In genomic region chr2:120097868-120098267, GRCm38 (mm10) we compare ENCODE assay signal across 14 mouse cellular contexts. TPM values are rescaled to one million over a fixed set of nuclear protein-coding genes. Genes with fewer than 3 reads are reported as not detected.
DNase-seq lines count a peak whose midpoint lies in the region; ATAC-seq and TF ChIP-seq lines count a peak whose summit lies in the region.
"Had no signal": no experiment of that assay in that cellular context is flagged by ENCODE, and none has a peak within 500 bp of the region (broad histone marks: within the 10 kb centered on the region; RNA-seq: fewer than 3 reads in every experiment).

No protein-coding gene starts in this region.

- no peak for TF ChIP-seq EP300 in heart, postnatal 0 days (IDR thresholded peaks at IDR 0.05; ENCODE audit: low read depth)

- H3K4me3 ChIP-seq in intestine, embryonic 14.5 days (ENCODE audit: low read depth, low read length), result no peak overlapping the region
- no peak overlapping the region for H3K4me3 ChIP-seq in intestine, postnatal 0 days (ENCODE audit: low read depth, low read length)
- no peak overlapping the region for H3K4me3 ChIP-seq in heart, postnatal 0 days (ENCODE audit: low read depth, low read length)
- no peak overlapping the region for H3K4me3 ChIP-seq in stomach, embryonic 15.5 days (replicated peaks)
- H3K4me3 ChIP-seq: forebrain, embryonic 15.5 days; midbrain, embryonic 13.5 days had no signal

- no peaks in the 10 kb centered on the region for H3K9me3 ChIP-seq in intestine, embryonic 14.5 days (ENCODE audit: control insufficient read depth, low read length)
- no peaks in the 10 kb centered on the region for H3K9me3 ChIP-seq in intestine, postnatal 0 days (ENCODE audit: control insufficient read depth)
- H3K9me3 ChIP-seq in heart, postnatal 0 days (replicated peaks; ENCODE audit: control insufficient read depth, low read length), result no peaks in the 10 kb centered on the region
- no peaks in the 10 kb centered on the region for H3K9me3 ChIP-seq in stomach, embryonic 15.5 days
- H3K9me3 ChIP-seq: forebrain, embryonic 15.5 days; midbrain, embryonic 13.5 days had no signal

- H3K9ac ChIP-seq in intestine, embryonic 14.5 days (ENCODE audit: low read length), result no peak overlapping the region
- H3K9ac ChIP-seq in intestine, postnatal 0 days (ENCODE audit: low read depth, low read length), result no peak overlapping the region
- H3K9ac ChIP-seq in heart, postnatal 0 days (replicated peaks; ENCODE audit: low read depth, low read length), result no peak overlapping the region
- no peak overlapping the region for H3K9ac ChIP-seq in stomach, embryonic 15.5 days
- H3K9ac ChIP-seq: forebrain, embryonic 15.5 days; midbrain, embryonic 13.5 days had no signal

- H3K4me2 ChIP-seq in intestine, embryonic 14.5 days (ENCODE audit: low read length), result no peak overlapping the region
- no peak overlapping the region for H3K4me2 ChIP-seq in intestine, postnatal 0 days (replicated peaks; ENCODE audit: low read depth)
- no peak overlapping the region for H3K4me2 ChIP-seq in heart, postnatal 0 days (ENCODE audit: low read depth, low read length)
- no peak overlapping the region for H3K4me2 ChIP-seq in stomach, embryonic 15.5 days
- H3K4me2 ChIP-seq: forebrain, embryonic 15.5 days; midbrain, embryonic 13.5 days had no signal

- DNase-seq in intestine, embryonic 14.5 days (ENCODE audit: low spot score), result no peak
- DNase-seq in spleen, adult 18-20 months, result peak; percentile 49 to 54
- no peak for DNase-seq in spleen, adult 12 weeks (ENCODE audit: low spot score)
- peak; percentile 53 for DNase-seq in heart, postnatal 0 days (ENCODE audit: low spot score)
- DNase-seq in adrenal gland, postnatal 14 days, result no peak
- DNase-seq: adrenal gland, postnatal 36 days; cerebellum, adult 8-10 months had no signal

- TF ChIP-seq CTCF in intestine, postnatal 0 days (IDR thresholded peaks at IDR 0.05; ENCODE audit: low read depth), result no peak
- no peak for TF ChIP-seq CTCF in heart, postnatal 0 days (IDR thresholded peaks at IDR 0.05; ENCODE audit: low read depth)

- WGBS in intestine, embryonic 14.5 days, result 58% methylated on average over 8 of the region's 8 CpGs
- whole genome bisulfite sequencing in intestine, postnatal 0 days, result 49% methylated on average over 8 of the region's 8 CpGs
- WGBS in heart, postnatal 0 days, result 35% methylated on average over 8 of the region's 8 CpGs
- WGBS in stomach, embryonic 15.5 days, result 60% methylated on average over 8 of the region's 8 CpGs

- ATAC-seq in intestine, embryonic 14.5 days (replicated peaks; ENCODE audit: low FRiP score, low TSS enrichment, low read depth), result no peak
- ATAC-seq in intestine, postnatal 0 days, result no peak
- ATAC-seq in heart, postnatal 0 days (ENCODE audit: insufficient read depth, low read depth), result 0 out of 2 replicates have a peak, but pooled peaks have one; percentile 25
- 0 out of 2 replicates have a peak, but pooled peaks have one; percentile 45 for ATAC-seq in stomach, embryonic 15.5 days (ENCODE audit: insufficient read depth, low FRiP score, low read depth)
- no peak for ATAC-seq in inflammation-experienced regulatory T-cells, adult 6 months
- ATAC-seq: CD4-positive, CD25-positive, alpha-beta regulatory T cell, adult 4 months; forebrain, embryonic 15.5 days; midbrain, embryonic 13.5 days; Patski had no signal

- H3K27me3 ChIP-seq in intestine, embryonic 14.5 days (replicated peaks; ENCODE audit: control insufficient read depth, insufficient read depth, low read length), result no peaks in the 10 kb centered on the region
- no peaks in the 10 kb centered on the region for H3K27me3 ChIP-seq in intestine, postnatal 0 days (replicated peaks; ENCODE audit: control insufficient read depth, insufficient read depth, low read length)
- H3K27me3 ChIP-seq in heart, postnatal 0 days (ENCODE audit: control insufficient read depth, insufficient read depth, low read length), result no peaks in the 10 kb centered on the region
- H3K27me3 ChIP-seq in stomach, embryonic 15.5 days (replicated peaks), result no peaks in the 10 kb centered on the region
- H3K27me3 ChIP-seq: forebrain, embryonic 15.5 days; midbrain, embryonic 13.5 days; Patski had no signal

- H3K27ac ChIP-seq in intestine, embryonic 14.5 days (ENCODE audit: low read depth), result peak overlapping the region; percentile 69
- no peak overlapping the region for H3K27ac ChIP-seq in intestine, postnatal 0 days (ENCODE audit: low read depth, low read length)
- H3K27ac ChIP-seq in heart, postnatal 0 days (ENCODE audit: low read depth), result peak overlapping the region; percentile 94
- no peak overlapping the region; the same call in 1 of the 2 replicates for H3K27ac ChIP-seq in stomach, embryonic 15.5 days
- H3K27ac ChIP-seq: forebrain, embryonic 15.5 days; midbrain, embryonic 13.5 days had no signal

- H3K4me1 ChIP-seq in intestine, embryonic 14.5 days (replicated peaks; ENCODE audit: control insufficient read depth, insufficient read depth, low read length), result peaks cover 22% of the 10 kb centered on the region
- H3K4me1 ChIP-seq in intestine, postnatal 0 days (replicated peaks; ENCODE audit: control insufficient read depth, insufficient read depth, low read length), result no peaks in the 10 kb centered on the region
- H3K4me1 ChIP-seq in heart, postnatal 0 days (ENCODE audit: control insufficient read depth, insufficient read depth), result peaks cover 44% of the 10 kb centered on the region
- H3K4me1 ChIP-seq in stomach, embryonic 15.5 days, result peaks cover 15% of the 10 kb centered on the region
- H3K4me1 ChIP-seq: forebrain, embryonic 15.5 days; midbrain, embryonic 13.5 days had no signal

- H3K36me3 ChIP-seq in intestine, embryonic 14.5 days (ENCODE audit: control insufficient read depth, insufficient read depth, low read length), result 0 out of 2 replicates have a peak, but pooled peaks cover 5% of the 10 kb centered on the region
- H3K36me3 ChIP-seq in intestine, postnatal 0 days (ENCODE audit: control insufficient read depth, insufficient read depth), result peaks cover 36% of the 10 kb centered on the region
- peaks cover 57% of the 10 kb centered on the region for H3K36me3 ChIP-seq in heart, postnatal 0 days (replicated peaks; ENCODE audit: control insufficient read depth, insufficient read depth, low read length)
- no peaks in the 10 kb centered on the region for H3K36me3 ChIP-seq in stomach, embryonic 15.5 days
- H3K36me3 ChIP-seq: forebrain, embryonic 15.5 days; midbrain, embryonic 13.5 days had no signal

RNA-seq across cellular contexts. Expression of gene Ehd4, which starts 56.5 kb away (rescaled TPM):
- 35.4 and 36.5 TPM in 2 replicates for polyA plus RNA-seq in intestine, embryonic 14.5 days (2014; fragmentation: Nextera tagmentation; extraction: Ambion mirVana)
- polyA plus RNA-seq in intestine, postnatal 0 days (2015; fragmentation: Nextera tagmentation; extraction: Ambion mirVana), result 70.0 and 74.9 TPM in 2 replicates
- total RNA-seq in heart, postnatal 0 days (2014; rRNA removed; ENCODE audit: low replicate concordance), result 231 and 250 TPM in 2 replicates
- polyA plus RNA-seq in heart, postnatal 0 days (2015; fragmentation: Nextera tagmentation; extraction: Ambion mirVana), result 438 and 547 TPM in 2 replicates
- polyA plus RNA-seq in stomach, embryonic 15.5 days (2015; fragmentation: Nextera tagmentation; extraction: Ambion mirVana), result 43.4 and 56.0 TPM in 2 replicates
- total RNA-seq in adrenal gland, postnatal 14 days (2021), result 34.2 and 48.1 TPM in 2 replicates
- 10 to 100 TPM in 1 of 3 experiments, 1 to 10 TPM in 2; 2.9 to 16.2 (median 3.9) TPM for polyA plus RNA-seq in inflammation-experienced regulatory T-cells, adult 6 months (2017; shearing (Covaris generic))

Comparison
In these comparisons a context has a peak if more than half of its experiments do, and no peak if none do; other contexts are left out.
1. DNase-seq: peak in spleen, adult 18-20 months (2 of 2) and heart, postnatal 0 days (single experiment); none in intestine, embryonic 14.5 days (single experiment), spleen, adult 12 weeks (single experiment) and adrenal gland, postnatal 14 days (single experiment).
2. H3K27ac ChIP-seq: peak in intestine, embryonic 14.5 days (single experiment) and heart, postnatal 0 days (single experiment); none in intestine, postnatal 0 days (single experiment) and stomach, embryonic 15.5 days (single experiment).
3. ATAC-seq: peak in heart, postnatal 0 days (single experiment) and stomach, embryonic 15.5 days (single experiment); none in intestine, embryonic 14.5 days (single experiment), intestine, postnatal 0 days (single experiment) and inflammation-experienced regulatory T-cells, adult 6 months (single experiment).